Mouse (Mus musculus): ENCODE data around the gene Best1.

- TF ChIP-seq CTCF (IDR thresholded peaks at IDR 0.05; ENCODE audit: low read depth), result peak; percentile 64
- no peak for TF ChIP-seq EP300 (IDR thresholded peaks at IDR 0.05; ENCODE audit: low read depth)
Measured at GRCm38 (mm10) chr19:10022414-10023303, 21.2 kb upstream of the Best1 start.

All from liver, embryonic 14.5 days (tissue).